Mouse (Mus musculus) forelimb bud, embryonic 11.5 days (tissue): ENCODE data around the gene Tsen34.
"Not testable (repeated sequence)": the region's sequence is repeated elsewhere in the genome, so short reads cannot be mapped to it uniquely, and the experiment has no call there.

Source experiments
- DNase-seq: peaks from one replicate; pipeline ENCODE4 v3.0.0-alpha.2; 2012; ENCODE audit warnings: low read depth, low spot score

Gene Tsen34

DNA sequence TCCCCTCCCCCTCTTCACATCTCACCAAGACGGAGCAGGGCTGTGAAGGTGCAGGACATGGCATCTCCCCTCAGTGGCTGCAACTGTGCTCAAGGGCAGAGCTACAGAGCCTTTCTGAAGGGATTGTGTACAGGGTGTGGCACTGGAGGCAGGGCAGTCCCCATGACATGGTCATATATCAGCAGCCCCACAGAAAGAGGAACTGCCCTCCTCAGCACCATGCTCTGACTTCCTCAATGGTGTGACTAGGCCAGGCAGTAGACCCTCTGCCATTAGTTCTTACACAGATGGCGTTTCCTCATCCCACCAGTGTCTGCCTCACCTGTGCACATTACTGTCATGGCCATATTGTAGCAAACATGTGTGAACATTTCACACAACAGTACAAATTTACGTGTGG, 27.6 kb downstream of the Tsen34 start, which contains the start of gene Pirb:
Gene Pirb (minus strand): TSS at position 124 of the 400 bp plus-strand sequence.
- not testable (repeated sequence) for DNase-seq

DNA sequence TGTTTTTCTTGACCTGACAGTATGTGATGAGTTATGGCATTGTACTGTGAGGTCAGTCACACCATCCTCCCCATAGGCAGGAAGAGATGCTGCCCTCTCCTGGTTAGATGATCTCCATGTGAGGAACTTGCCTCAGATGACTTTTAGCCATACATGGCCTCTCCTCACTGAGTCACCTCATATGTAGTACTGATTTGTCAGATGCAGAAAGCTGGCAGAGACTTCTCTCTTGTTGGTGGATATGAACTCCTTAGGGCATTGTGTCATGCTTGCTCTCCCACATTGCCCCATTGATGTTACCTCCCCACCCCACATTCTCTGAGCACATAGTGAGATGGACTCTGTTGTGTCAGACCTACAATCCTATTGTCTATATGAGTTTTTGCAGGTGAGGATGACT, 32.8 kb downstream of the Tsen34 start:
- not testable (repeated sequence) for DNase-seq

DNA sequence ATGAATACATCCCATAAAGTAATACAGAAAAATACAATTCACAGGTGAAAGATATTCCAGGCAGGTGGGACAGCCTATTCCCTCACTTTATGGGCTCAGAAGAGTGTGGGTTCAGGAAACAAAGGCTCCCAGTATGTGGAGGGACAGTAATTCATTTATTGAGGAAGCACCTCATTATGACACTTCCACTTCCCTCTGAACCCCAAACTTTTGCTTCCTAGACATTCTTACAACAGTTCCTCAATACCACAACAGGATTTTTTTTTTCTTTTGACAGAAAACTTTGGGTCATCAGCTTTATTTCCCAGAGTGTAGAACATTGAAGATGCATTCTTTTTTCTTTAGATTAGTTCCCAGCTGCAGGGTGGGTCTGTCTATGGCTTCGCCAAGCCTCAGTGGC, 40.0 kb downstream of the Tsen34 start:
- DNase-seq = not testable (repeated sequence)
